Mouse (Mus musculus) Patski (cell line): ENCODE data around the gene Ovol1. TPM values are rescaled to one million over a fixed set of nuclear protein-coding genes. Genes with fewer than 3 reads are reported as not detected.

ENCODE experiments used
- ATAC-seq: fragments of 100-300 bp; one replicate; pipeline ENCODE4 v1.8.0; 2021
- CTCF ChIA-PET: fragments of 350-600 bp; sonication (Branson Sonifier 250); formaldehyde crosslinking; loops from one replicate; lab custom pipeline; 2022; ENCODE audit warnings: inconsistent platforms; lab: Charles Lee
- POLR2A ChIA-PET: fragments of 350-600 bp; sonication (Branson Sonifier 250); formaldehyde crosslinking; loops from one replicate; lab custom pipeline; 2022; ENCODE audit warnings: antibody characterized with exemption, inconsistent platforms; lab: Charles Lee
- DNase-seq: peaks from one replicate; pipeline ENCODE4 v3.0.0-alpha.2; 2011; ENCODE audit warnings: low read depth, low spot score
- H3K27me3 ChIP-seq: fragments of 371-371 bp; one replicate; pipeline ENCODE4 v1.5.1; 2021
- CTCF ChIP-seq: fragments of 100-300 bp; IDR thresholded peaks from one replicate; pipeline ENCODE4 v1.5.1; 2021
- in situ Hi-C: fragments of 300-500 bp; cut with MboI; formaldehyde crosslinking; loops from 3 replicates; pipeline ENCODE4 v1.11.1; 2018; ENCODE audit warnings: low pct_unique_long_range_greater_than_20kb, mixed read lengths
- polyA plus RNA-seq: library from polyadenylated mRNA; unstranded; gene quantifications from one replicate; pipeline ENCODE4 v1.2.3, GENCODE M21; 2021

Gene Ovol1
- 0.08 TPM for polyA plus RNA-seq

DNA sequence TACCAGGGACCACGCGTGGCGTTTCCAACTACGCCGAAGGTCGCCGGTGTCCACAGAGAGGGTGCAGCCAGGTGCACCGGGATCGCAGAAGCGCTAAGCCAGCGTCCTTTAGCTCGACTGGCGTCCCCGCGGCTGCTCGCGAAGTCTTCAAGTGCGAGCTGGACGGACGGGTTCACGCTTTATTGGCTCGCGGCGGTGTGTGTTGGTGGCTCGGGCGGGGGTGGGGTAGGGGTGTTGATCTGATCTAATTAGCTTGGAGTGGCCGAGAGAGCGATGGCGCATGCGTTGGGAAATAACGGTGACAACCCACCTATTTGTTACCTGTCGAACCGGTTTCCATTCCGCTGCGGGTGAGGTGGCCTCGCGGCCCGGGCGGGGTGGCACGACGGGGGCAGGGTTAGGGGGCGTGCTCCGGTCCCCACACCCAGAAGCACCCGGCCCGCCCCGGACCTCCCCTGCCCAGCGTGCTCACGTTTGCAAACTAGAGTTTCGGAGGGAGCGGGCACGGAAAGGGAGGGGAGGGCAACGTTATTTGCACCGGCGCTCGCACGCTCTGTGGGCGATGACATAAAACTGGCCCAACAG is at the start of gene Ovol1:
Gene Ovol1 (minus strand): TSS at position 190 of the 585 bp plus-strand sequence.
- ChIA-PET POLR2A (interaction anchor here (0.6 to 1.4 kb wide), 2 partner anchors 7 to 31 kb away, joined by 3 to 4 read pairs; partner anchors contain the start of gene Ap5b1), CTCF (no interaction called here)
- peaks cover 12% of the 10 kb centered on the region for H3K27me3 ChIP-seq
- in situ Hi-C loops: no loop called here
- ATAC-seq (no peak), DNase-seq (no peak)
- TF ChIP-seq CTCF: no peak

DNA sequence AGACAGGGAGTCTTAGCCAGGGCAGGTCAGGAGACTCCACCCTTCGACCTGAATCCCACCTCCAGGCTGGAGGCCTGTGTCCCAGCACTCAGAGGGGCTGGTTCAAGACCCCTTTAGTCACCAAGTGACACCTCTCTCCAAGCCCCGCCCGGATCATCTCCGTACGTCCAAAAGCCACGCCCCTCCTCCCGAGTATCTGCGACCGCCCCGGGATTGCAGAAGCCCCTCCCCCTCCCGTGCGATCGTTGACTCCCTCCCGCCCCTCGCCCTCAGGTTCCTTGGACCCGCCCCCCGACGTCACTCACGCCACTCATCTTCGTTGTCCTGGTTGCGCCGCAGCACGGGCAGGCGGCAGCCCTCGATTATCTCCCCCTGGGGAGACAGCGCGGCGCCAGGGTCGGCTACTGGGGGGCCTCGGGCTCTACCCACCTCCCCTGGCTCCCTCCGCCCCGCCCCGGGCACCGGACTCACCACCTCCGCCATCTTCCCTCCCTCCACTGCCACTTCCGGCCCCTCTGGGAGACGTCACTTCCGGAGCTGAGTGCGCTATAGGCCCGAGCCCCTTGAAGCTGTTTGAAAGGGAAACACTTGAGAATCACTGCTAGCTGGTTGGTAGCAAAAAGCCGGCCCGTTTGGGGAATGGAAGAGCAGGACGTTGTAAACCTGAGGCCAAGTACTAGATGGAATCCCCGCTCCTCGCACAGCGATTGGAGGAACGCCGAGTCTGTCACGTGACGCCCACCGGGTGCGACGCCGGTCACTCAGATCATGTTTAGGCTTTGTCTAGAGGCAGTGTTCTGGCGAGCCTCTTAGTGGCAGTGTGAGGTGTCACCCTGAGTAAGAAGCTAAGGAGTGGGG is 49.3 kb upstream of the Ovol1 start, which contains the start of gene Kat5:
Gene Kat5 (minus strand): TSS at position 691 of the 858 bp plus-strand sequence.
- CTCF ChIA-PET: interaction anchor here (1.3 to 1.6 kb wide), 2 partner anchors 11 to 41 kb away, joined by 3 to 4 read pairs; no protein-coding TSS in a partner anchor
- ATAC-seq: peak; percentile 78
- POLR2A ChIA-PET: interaction anchor here (0.5 to 1.0 kb wide), 2 partner anchors 23 to 153 kb away, joined by 3 read pairs; no protein-coding TSS in a partner anchor
- H3K27me3 ChIP-seq: no peaks in the 10 kb centered on the region
- in situ Hi-C loops: no loop called here
- no peak for TF ChIP-seq CTCF
- DNase-seq: peak; percentile 72

DNA sequence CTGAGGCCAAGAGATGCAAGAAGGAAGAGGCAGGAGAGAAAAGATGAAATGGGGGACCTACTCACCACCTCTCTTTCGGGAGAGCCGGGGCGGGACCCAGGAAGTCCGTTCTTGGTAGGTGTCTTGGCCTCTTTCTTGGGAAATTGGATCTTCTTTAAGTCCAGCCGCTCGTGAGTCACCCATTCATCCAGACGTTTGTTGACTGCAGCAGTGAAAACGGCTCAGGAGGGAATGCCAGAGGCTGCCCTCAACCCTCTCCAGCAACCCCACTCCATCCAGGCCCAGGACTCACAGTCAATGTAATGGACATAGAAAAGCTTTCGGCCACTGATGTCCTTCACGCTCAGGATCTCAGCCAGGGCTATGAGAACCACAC is 48.7 kb upstream of the Ovol1 start:
- no peaks in the 10 kb centered on the region for H3K27me3 ChIP-seq
- POLR2A ChIA-PET: no interaction called here
- peak; percentile 1 for ATAC-seq
- no peak for DNase-seq
- in situ Hi-C loops: no loop called here
- CTCF ChIA-PET: no interaction called here
- no peak for TF ChIP-seq CTCF

DNA sequence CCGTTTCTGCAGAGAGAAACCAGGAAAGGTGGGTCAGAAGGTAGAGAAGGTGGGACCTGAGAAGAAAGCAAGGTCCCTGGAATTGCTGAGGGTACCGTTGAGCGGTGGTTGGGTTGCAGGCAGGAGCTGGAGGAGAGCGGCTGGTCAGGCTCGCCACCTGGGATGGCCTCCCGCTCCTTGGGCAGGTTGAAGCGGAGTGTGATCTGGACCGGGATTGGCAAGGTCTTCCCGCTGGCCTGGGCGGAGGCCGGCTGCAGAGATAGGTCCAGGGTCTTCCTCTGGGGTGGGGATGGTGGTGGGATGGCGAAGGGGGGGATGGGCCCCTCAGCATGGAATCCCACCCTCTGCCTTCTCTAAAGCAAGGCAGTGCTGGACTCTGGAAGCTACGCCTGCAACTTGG is 48.3 kb upstream of the Ovol1 start:
- in situ Hi-C loops: no loop called here
- no peak for TF ChIP-seq CTCF
- POLR2A ChIA-PET: no interaction called here

DNA sequence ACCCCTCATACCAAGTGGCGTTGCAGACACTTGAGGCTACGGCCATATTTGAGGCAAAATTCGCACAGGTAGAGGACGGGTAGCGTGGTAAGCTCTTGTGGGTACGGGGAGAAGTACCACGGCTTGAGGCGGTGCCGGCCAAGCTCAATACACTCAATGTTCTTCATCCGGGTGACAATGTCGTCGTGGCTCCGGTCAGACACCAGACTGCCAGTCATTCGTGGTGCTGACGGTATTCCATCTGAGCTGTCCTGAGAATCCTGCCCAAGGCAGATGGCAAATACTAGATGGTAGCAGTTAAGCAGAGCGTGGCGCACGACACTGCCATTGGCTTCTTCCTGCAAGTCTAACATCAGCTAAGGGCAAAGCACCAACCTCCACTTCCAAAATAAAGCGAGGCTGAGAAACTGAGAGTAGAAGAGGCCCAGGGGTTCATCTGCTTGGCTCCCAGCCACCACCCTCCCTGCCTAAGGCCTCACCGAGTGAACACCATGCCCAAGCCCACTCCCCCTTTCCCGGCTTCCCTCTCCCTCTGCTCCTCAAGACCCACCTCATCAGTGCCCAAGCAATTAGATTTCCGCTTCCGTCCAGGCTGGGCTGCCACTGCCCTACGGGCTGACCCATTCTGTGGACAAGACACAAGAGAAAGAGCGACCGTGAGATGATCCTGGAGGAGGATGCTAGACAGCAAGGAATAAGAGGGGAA is 47.4 kb upstream of the Ovol1 start:
- H3K27me3 ChIP-seq: no peaks in the 10 kb centered on the region
- ChIA-PET CTCF (no interaction called here), POLR2A (no interaction called here)
- DNase-seq (no peak), ATAC-seq (no peak)
- in situ Hi-C loops: no loop called here
- no peak for TF ChIP-seq CTCF

More for the DNA sequence above, 48.3 kb upstream of the Ovol1 start:
- ATAC-seq (no peak), DNase-seq (no peak)
- CTCF ChIA-PET: no interaction called here
- H3K27me3 ChIP-seq: no peaks in the 10 kb centered on the region

DNA sequence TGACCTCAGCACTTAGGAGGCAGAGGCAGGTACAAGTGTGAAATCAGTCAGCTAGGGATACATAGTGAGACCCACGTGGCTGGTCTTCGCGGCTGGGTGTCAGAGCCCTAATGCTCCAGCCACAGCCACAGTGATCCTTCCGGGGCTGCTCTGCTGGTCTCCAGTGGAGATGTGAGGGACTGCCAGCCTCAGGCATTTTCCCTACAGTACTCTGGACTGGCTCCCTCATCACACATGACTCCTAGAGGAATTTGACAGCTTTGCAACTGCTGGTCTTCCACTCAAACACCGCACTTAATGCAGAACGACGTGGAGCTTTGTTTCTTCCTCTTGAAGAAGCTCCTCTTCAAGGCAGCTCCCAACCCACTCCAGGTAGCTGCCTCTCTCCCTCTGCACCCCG is 45.8 kb upstream of the Ovol1 start:
- TF ChIP-seq CTCF: no peak
- H3K27me3 ChIP-seq: no peaks in the 10 kb centered on the region
- CTCF ChIA-PET: interaction anchor here (1.1 kb wide), 1 partner anchor 38 kb away, joined by 3 read pairs; the partner anchor contains the start of gene Ap5b1
- in situ Hi-C loops: no loop called here
- no peak for DNase-seq
- ATAC-seq: no peak
- POLR2A ChIA-PET: interaction anchor here (1.2 kb wide), 1 partner anchor 31 kb away, joined by 3 read pairs; the partner anchor contains the start of gene Rela

DNA sequence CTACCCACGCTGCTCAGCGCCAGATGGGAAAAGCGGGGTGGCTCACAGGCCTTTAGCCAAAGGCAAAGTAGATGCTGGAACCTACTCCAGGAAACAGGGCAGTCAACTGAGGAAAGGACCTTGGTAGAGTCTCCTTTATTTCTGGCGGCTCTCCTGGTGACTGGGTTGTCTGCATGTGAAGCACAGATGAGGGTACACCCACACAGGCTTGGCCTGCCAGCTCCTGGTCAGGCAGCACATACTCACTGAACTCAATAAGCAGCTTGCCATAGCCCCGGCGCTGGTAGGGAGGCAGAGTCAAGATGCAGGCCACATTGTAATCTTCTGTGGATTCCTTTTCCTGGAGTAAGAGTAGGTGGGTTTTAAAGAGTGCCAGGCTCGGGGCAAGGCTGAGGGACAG is 44.7 kb upstream of the Ovol1 start:
- ChIA-PET POLR2A (interaction anchor here (1.2 kb wide), 1 partner anchor 32 kb away, joined by 3 read pairs; the partner anchor contains the start of gene Rela), CTCF (no interaction called here)
- TF ChIP-seq CTCF: no peak
- no peaks in the 10 kb centered on the region for H3K27me3 ChIP-seq
- DNase-seq (no peak), ATAC-seq (no peak)
- in situ Hi-C loops: no loop called here

DNA sequence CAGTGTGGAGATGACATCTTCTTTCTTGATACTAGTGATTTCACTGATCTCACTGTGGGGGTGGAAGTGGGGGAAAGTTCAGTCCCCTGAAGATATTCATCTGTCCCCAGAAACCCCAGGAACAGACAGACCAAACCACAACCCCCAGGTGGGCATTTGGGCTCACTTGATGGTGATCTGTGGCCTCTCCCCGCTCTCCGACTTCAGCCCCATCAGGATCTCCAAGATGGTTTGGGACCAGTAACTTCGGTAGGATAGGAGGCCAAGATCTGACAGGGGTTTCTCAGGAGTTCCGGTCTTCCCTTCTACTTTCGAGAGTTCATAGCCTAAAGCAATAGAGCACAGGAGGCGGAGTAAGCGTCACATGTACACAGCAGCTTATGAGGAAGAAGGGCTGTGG is 43.2 kb upstream of the Ovol1 start:
- H3K27me3 ChIP-seq: no peaks in the 10 kb centered on the region
- DNase-seq (no peak), ATAC-seq (no peak)
- ChIA-PET POLR2A (interaction anchor here (0.7 to 1.3 kb wide), 2 partner anchors 35 to 122 kb away, joined by 4 to 5 read pairs; partner anchors contain the start of genes Ap5b1 and Ehbp1l1), CTCF (interaction anchor here (1.7 kb wide), 1 partner anchor 36 kb away, joined by 6 read pairs; the partner anchor contains the start of gene Ap5b1)
- in situ Hi-C loops: no loop called here
- no peak for TF ChIP-seq CTCF

DNA sequence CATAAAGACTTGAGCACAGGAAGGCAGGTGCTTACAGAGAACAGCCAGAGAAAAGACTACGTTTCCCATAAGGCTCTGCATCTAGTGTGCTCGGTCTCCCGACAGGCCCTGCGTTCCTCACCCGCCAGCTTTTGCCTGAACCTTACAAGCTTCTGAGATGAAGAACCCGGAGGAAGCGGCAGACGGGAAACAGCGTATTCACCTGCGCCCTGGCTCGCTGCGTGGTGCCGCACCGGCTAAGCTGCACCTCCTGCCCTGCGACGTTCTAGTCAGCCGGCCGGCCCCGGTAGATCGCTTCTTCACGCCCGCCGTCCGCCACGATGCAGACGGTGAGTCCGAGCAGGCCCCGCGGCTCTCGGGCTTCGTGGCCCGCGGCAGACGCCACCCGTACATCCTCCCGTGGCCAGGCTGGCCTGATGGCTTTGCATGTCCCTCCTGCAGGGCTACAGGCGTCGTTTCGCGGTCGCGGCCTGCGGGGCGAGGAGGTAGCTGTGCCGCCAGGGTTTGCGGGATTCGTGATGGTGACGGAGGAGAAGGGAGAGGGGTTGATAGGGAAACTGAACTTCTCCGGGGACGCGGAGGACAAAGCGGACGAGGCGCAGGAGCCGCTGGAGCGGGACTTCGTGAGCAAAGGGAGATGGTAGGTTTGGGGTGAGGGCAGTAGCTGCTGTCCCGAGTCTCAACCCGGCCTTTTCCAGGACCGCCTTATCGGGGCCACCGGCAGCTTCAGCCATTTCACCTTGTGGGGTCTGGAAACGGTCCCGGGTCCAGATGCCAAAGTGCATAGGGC is 41.5 kb upstream of the Ovol1 start, which contains the start of gene Rnaseh2c:
Gene Rnaseh2c (plus strand): TSS at position 122 of the 790 bp plus-strand sequence.
- H3K27me3 ChIP-seq: no peaks in the 10 kb centered on the region
- ChIA-PET CTCF (interaction anchor here (1.7 kb wide), 1 partner anchor 34 kb away, joined by 6 read pairs; the partner anchor contains the start of gene Ap5b1), POLR2A (interaction anchor here (1.0 kb wide), 1 partner anchor 158 kb away, joined by 4 read pairs; no protein-coding TSS in a partner anchor)
- peak; percentile 41 for DNase-seq
- no peak for TF ChIP-seq CTCF
- in situ Hi-C loops: no loop called here
- peak; percentile 70 for ATAC-seq
